Mouse (Mus musculus) embryonic fibroblast, embryonic 13.5 days (primary cell): ENCODE measurements around the gene Flnb.

Experiments used
- CTCF ChIP-seq: IDR thresholded peaks from 2 replicates; pipeline ENCODE4 v1.5.1; 2011; ENCODE audit warnings: mild to moderate bottlenecking, control low read depth, low read length, moderate library complexity, borderline replicate concordance; ENCODE audit not compliant: insufficient read depth
- POLR2A ChIP-seq: IDR thresholded peaks from 2 replicates; pipeline ENCODE4 v1.6.1; 2011; ENCODE audit warnings: low read depth, mild to moderate bottlenecking, control low read depth, low read length, moderate library complexity

DNA sequence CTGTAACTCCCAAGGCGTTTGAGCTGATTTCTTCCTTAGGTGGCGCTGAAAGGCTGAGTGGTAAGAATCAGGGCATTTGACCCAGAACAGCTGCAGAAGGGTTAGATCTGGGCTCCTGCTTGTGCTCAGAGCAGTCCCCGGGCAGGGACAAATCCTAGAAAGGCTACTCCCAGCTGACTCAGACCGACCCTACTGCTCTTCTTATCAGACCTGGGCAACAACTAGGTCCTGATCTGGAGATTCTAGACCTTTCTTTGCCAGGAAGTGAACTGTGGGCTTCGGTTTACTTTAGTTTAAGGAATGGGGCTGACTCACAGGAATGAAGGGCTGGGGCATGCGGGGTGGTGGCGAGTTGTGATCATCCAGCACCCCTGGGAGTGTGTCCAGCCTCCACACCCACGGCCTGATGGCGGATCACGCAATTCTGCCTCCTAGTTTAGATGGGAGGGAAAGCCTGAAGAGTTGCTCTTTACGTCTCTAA lies 9.2 kb upstream of the Flnb start:
- TF ChIP-seq CTCF: no peak
- TF ChIP-seq POLR2A: no peak
